Mouse (Mus musculus) kidney, adult 18-20 months (tissue): ENCODE measurements at regions not wholly inside any gene's neighbourhood (a gene's known extent, or its start where the extent isn't known, plus 50 kb on each side); places are given as distances from the start of the nearest gene placed in this dataset.

Source experiments
- DNase-seq: peaks from one replicate; pipeline ENCODE4 v3.0.0; 2021

- DNase-seq = peak; percentile 57
These were observed 76.1 kb downstream of the Gpr85 start for GRCm38 (mm10) chr6:13763636-13764035.

- no peak for DNase-seq
These were observed 80.3 kb downstream of the Gpr85 start for GRCm38 (mm10) chr6:13759431-13759830.

- DNase-seq = no peak
These were observed 80.8 kb downstream of the Gpr85 start for GRCm38 (mm10) chr6:13758946-13759345.

- no peak for DNase-seq
These were observed 71.3 kb upstream of the Bmt2 start for GRCm38 (mm10) chr6:13748931-13749638.

GRCm38 (mm10) chr6:13747969-13748368, 70.2 kb upstream of the Bmt2 start:
- no peak for DNase-seq

- DNase-seq = no peak
These were observed 69.1 kb upstream of the Bmt2 start for GRCm38 (mm10) chr6:13746577-13747482.
